Mouse (Mus musculus) gastrocnemius, postnatal 36 days (tissue): Measurements from ENCODE around the gene Nt5c2. TPM values are rescaled to one million over a fixed set of nuclear protein-coding genes. Genes with fewer than 3 reads are reported as not detected.
"Not testable (repeated sequence)": the region's sequence is repeated elsewhere in the genome, so short reads cannot be mapped to it uniquely, and the experiment has no call there.

Experiments used
- DNase-seq, 2 experiments: peaks; one replicate each; pipeline ENCODE4 v3.0.0; 2022
- intact Hi-C: fragments of 180-260 bp; cut with DNase I; formaldehyde crosslinking; loops from one replicate; pipeline ENCODE4 v1.15.1; 2025
- total RNA-seq, 2 experiments: library from RNA; stranded (reverse); gene quantifications; 2 replicates each; pipeline ENCODE4 v1.2.3; 2021

The Nt5c2 gene
- total RNA-seq, 2 experiments from 2014 or later, result 6.3 to 10.2 TPM

GRCm38 (mm10) chr19:46990153-46990518 lies 24.8 kb downstream of the Nt5c2 start:
- intact Hi-C loops, result loop anchor here (5.0 kb wide), 1 partner anchor 228 kb away; the partner anchor contains the start of gene Cnnm2
- DNase-seq, result no peak

GRCm38 (mm10) chr19:46989479-46990152 lies 25.3 kb downstream of the Nt5c2 start:
- intact Hi-C loops, result loop anchor here (5.0 kb wide), 1 partner anchor 227 kb away; the partner anchor contains the start of gene Cnnm2
- no peak for DNase-seq

GRCm38 (mm10) chr19:46988231-46989087 lies 26.5 kb downstream of the Nt5c2 start:
- intact Hi-C loops, result no loop called here
- DNase-seq, result no peak

GRCm38 (mm10) chr19:46987646-46988045 lies 27.3 kb downstream of the Nt5c2 start:
- DNase-seq, result no peak
- intact Hi-C loops, result no loop called here

- no peak for DNase-seq
- intact Hi-C loops, result no loop called here
Measured at GRCm38 (mm10) chr19:46984726-46985622, 30.0 kb downstream of the Nt5c2 start.

- intact Hi-C loops, result no loop called here
- no peak for DNase-seq
Measured at GRCm38 (mm10) chr19:46983966-46984380, 31.0 kb downstream of the Nt5c2 start.

- DNase-seq, result no peak
- intact Hi-C loops, result no loop called here
Measured at GRCm38 (mm10) chr19:46983352-46983965, 31.5 kb downstream of the Nt5c2 start.

GRCm38 (mm10) chr19:46981462-46981861 lies 33.5 kb downstream of the Nt5c2 start:
- DNase-seq, result no peak
- intact Hi-C loops, result no loop called here

GRCm38 (mm10) chr19:46979781-46980105 lies 35.2 kb downstream of the Nt5c2 start:
- no peak for DNase-seq
- intact Hi-C loops, result loop anchor here (5.0 kb wide), 1 partner anchor 47 kb away; no protein-coding TSS in a partner anchor

- intact Hi-C loops, result loop anchor here (5.0 kb wide), 1 partner anchor 47 kb away; no protein-coding TSS in a partner anchor
- DNase-seq, result peak; percentile 32 to 34
Measured at GRCm38 (mm10) chr19:46978920-46979780, 35.8 kb downstream of the Nt5c2 start.

GRCm38 (mm10) chr19:46978069-46978468 lies 36.9 kb downstream of the Nt5c2 start:
- DNase-seq, result not testable (repeated sequence)
- intact Hi-C loops, result loop anchor here (5.0 kb wide), 1 partner anchor 46 kb away; no protein-coding TSS in a partner anchor

- DNase-seq, result no peak
- intact Hi-C loops, result loop anchor here (5.0 kb wide), 1 partner anchor 45 kb away; no protein-coding TSS in a partner anchor
Measured at GRCm38 (mm10) chr19:46977460-46977859, 37.5 kb downstream of the Nt5c2 start.

- intact Hi-C loops, result loop anchor here (5.0 kb wide), 1 partner anchor 44 kb away; no protein-coding TSS in a partner anchor
- no peak for DNase-seq
Measured at GRCm38 (mm10) chr19:46976743-46977142, 38.2 kb downstream of the Nt5c2 start.

GRCm38 (mm10) chr19:46975997-46976396 lies 39.0 kb downstream of the Nt5c2 start:
- intact Hi-C loops, result loop anchor here (5.0 kb wide), 1 partner anchor 44 kb away; no protein-coding TSS in a partner anchor
- DNase-seq, result no peak

GRCm38 (mm10) chr19:46975565-46975964 lies 39.4 kb downstream of the Nt5c2 start:
- DNase-seq, result peak; percentile 64 to 81
- intact Hi-C loops, result loop anchor here (5.0 kb wide), 1 partner anchor 43 kb away; no protein-coding TSS in a partner anchor

GRCm38 (mm10) chr19:46972159-46972558 lies 42.8 kb downstream of the Nt5c2 start:
- intact Hi-C loops, result no loop called here
- no peak for DNase-seq

- intact Hi-C loops, result no loop called here
- no peak for DNase-seq
Measured at GRCm38 (mm10) chr19:46971712-46972111, 43.2 kb downstream of the Nt5c2 start.

- no peak for DNase-seq
- intact Hi-C loops, result no loop called here
Measured at GRCm38 (mm10) chr19:46971051-46971689, 43.8 kb downstream of the Nt5c2 start.
